In the genomic region with DNA sequence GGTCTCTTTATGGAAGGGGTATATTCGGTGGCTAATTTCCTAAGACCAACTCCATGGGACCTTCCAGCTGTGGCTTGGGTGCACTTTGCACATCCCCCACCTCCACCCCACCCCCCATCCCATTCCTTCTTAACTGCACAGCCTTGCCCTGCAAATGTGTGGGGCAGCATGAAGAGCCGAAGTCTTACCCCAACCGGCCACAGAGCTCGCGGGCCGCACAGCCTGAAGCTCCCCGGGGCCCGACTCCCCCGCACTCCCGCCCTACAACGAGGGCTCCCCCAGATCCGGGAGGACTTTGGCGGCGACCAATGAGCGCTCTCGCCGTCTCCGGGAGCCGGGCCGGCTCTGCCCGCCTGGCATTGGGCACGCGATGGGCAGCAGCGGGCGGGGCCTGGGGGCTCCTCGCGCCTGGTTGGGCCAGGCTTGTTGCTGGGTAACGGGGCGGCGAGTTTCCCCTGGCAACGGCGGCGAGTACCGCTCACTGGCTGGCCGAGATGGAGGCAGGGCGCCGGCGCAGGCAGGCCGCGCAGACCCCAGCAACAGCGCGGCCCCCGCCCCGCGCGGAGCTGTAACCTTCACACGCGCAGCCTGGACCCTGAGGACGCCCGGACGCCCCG, we compare ENCODE assay signal across 8 mouse cellular contexts. TPM values are rescaled to one million over a fixed set of nuclear protein-coding genes. Genes with fewer than 3 reads are reported as not detected.
A peak's percentile ranks its signal among the peaks of the same experiment; 100 is the strongest.
DNase-seq lines count a peak whose midpoint lies in the region; ATAC-seq and TF ChIP-seq lines count a peak whose summit lies in the region.

No protein-coding gene starts in this region.

- peak; percentile 80; the same call in 1 of the 2 replicates for TF ChIP-seq POLR2A in cerebellum, adult 2 months (IDR thresholded peaks at IDR 0.05; ENCODE audit: borderline replicate concordance, insufficient read depth, low read length)

- peak overlapping the region; percentile 91 for H3K27ac ChIP-seq in cerebellum, adult 2 months (ENCODE audit: insufficient read depth, low read length)
- no peak overlapping the region for H3K27ac ChIP-seq in lung, embryonic 15.5 days

- H3K27me3 ChIP-seq in E14TG2a.4 (ENCODE audit: insufficient read depth, low read length), result peaks cover 7% of the 10 kb centered on the region
- no peaks in the 10 kb centered on the region for H3K27me3 ChIP-seq in cerebellum, adult 2 months (ENCODE audit: control insufficient read depth, insufficient read depth, low read length)
- H3K27me3 ChIP-seq in lung, embryonic 15.5 days, result no peaks in the 10 kb centered on the region

- no peaks in the 10 kb centered on the region for H3K9me3 ChIP-seq in E14TG2a.4 (ENCODE audit: low read length)
- H3K9me3 ChIP-seq in lung, embryonic 15.5 days, result no peaks in the 10 kb centered on the region

- H3K36me3 ChIP-seq in E14TG2a.4 (ENCODE audit: insufficient read depth, low read length), result no peaks in the 10 kb centered on the region
- no peaks in the 10 kb centered on the region for H3K36me3 ChIP-seq in lung, embryonic 15.5 days

- H3K4me1 ChIP-seq in E14TG2a.4 (replicated peaks; ENCODE audit: low read depth, low read length), result peaks cover 46% of the 10 kb centered on the region
- peaks cover 18% of the 10 kb centered on the region for H3K4me1 ChIP-seq in cerebellum, adult 2 months (ENCODE audit: control insufficient read depth, insufficient read depth, low read length)
- H3K4me1 ChIP-seq in lung, embryonic 15.5 days, result peaks cover 31% of the 10 kb centered on the region

- H3K4me3 ChIP-seq in E14TG2a.4 (replicated peaks; ENCODE audit: low read length), result peak overlapping the region; percentile 76
- H3K4me3 ChIP-seq in cerebellum, adult 2 months (replicated peaks; ENCODE audit: insufficient read depth, low read depth, low read length), result peak overlapping the region; percentile 88
- peak overlapping the region; percentile 35 for H3K4me3 ChIP-seq in lung, embryonic 15.5 days

- under 1% methylated on average over 52 of the region's 52 CpGs for WGBS in cerebellum, adult 2 months
- under 1% methylated on average over 52 of the region's 52 CpGs for WGBS in lung, embryonic 15.5 days

- no peak overlapping the region for H3K9ac ChIP-seq in lung, embryonic 15.5 days

- peak; percentile 67 for ATAC-seq in lung, embryonic 15.5 days (ENCODE audit: borderline replicate concordance, extremely low read depth, low FRiP score, low TSS enrichment)

- TF ChIP-seq CTCF in E14TG2a.4 (conservative IDR thresholded peaks at IDR 0.05; ENCODE audit: low read length), result no peak
- TF ChIP-seq CTCF in cerebellum, adult 2 months (IDR thresholded peaks at IDR 0.05; ENCODE audit: borderline replicate concordance, insufficient read depth, low read depth, low read length), result no peak

- DNase-seq in cerebellum, adult 2 months, result peak; percentile 95 to 98
- peak; percentile 82 for DNase-seq in forelimb bud, embryonic 11.5 days (ENCODE audit: low read depth, low spot score)
- peak; percentile 88 for DNase-seq in heart, postnatal 4 days
- peak; percentile 96 for DNase-seq in layer of hippocampus, adult 9-11 months
- DNase-seq in ovary, adult 18-20 months (ENCODE audit: low spot score), result peak; percentile 90
- peak; percentile 51 to 71 for DNase-seq in thymus, adult 18-20 months

- H3K4me2 ChIP-seq in lung, embryonic 15.5 days, result peak overlapping the region; percentile 67

RNA-seq across cellular contexts. Expression of gene Bbc3, which starts 8.7 kb away (rescaled TPM):
- 17.0 and 20.3 TPM in 2 replicates for polyA plus RNA-seq in cerebellum, adult 2 months (2012; rRNA removed)
- 1 to 10 TPM; 7.0 to 9.0 TPM for total RNA-seq in heart, postnatal 4 days (2021)
- 10.3 and 12.0 TPM in 2 replicates for polyA plus RNA-seq in lung, embryonic 15.5 days (2015; fragmentation: Nextera tagmentation; extraction: Ambion mirVana)

RNA-seq across cellular contexts. Expression of gene Ccdc9, which starts 12.9 kb away (rescaled TPM):
- 81.1 and 91.1 TPM in 2 replicates for polyA plus RNA-seq in cerebellum, adult 2 months (2012; rRNA removed)
- total RNA-seq in heart, postnatal 4 days (2021), result 10 to 100 TPM; 39.4 to 43.1 TPM
- 22.4 and 23.0 TPM in 2 replicates for polyA plus RNA-seq in lung, embryonic 15.5 days (2015; fragmentation: Nextera tagmentation; extraction: Ambion mirVana)

RNA-seq across cellular contexts. Expression of gene Inafm1, which starts 26.1 kb away (rescaled TPM):
- 60.1 and 61.1 TPM in 2 replicates for polyA plus RNA-seq in cerebellum, adult 2 months (2012; rRNA removed)
- total RNA-seq in heart, postnatal 4 days (2021), result 10 to 100 TPM; 12.5 to 13.6 TPM
- polyA plus RNA-seq in lung, embryonic 15.5 days (2015; fragmentation: Nextera tagmentation; extraction: Ambion mirVana), result 14.7 and 16.4 TPM in 2 replicates

RNA-seq across cellular contexts. Expression of gene C5ar1, which starts 40.2 kb away (rescaled TPM):
- 0.75 and 0.95 TPM in 2 replicates for polyA plus RNA-seq in cerebellum, adult 2 months (2012; rRNA removed)
- 1 to 10 TPM; 1.8 to 1.9 TPM for total RNA-seq in heart, postnatal 4 days (2021)
- polyA plus RNA-seq in lung, embryonic 15.5 days (2015; fragmentation: Nextera tagmentation; extraction: Ambion mirVana), result 2.5 and 2.7 TPM in 2 replicates

RNA-seq across cellular contexts. Expression of gene C5ar2, which starts 55.6 kb away (rescaled TPM):
- 0.19 and 0.20 TPM in 2 replicates for polyA plus RNA-seq in cerebellum, adult 2 months (2012; rRNA removed)
- total RNA-seq in heart, postnatal 4 days (2021), result under 1 TPM; 0.45 to 0.50 TPM
- 0.18 and 0.36 TPM in 2 replicates for polyA plus RNA-seq in lung, embryonic 15.5 days (2015; fragmentation: Nextera tagmentation; extraction: Ambion mirVana)

Comparison
In these comparisons a context has a peak if more than half of its experiments do, and no peak if none do; other contexts are left out.
1. H3K4me3 ChIP-seq: peak in every context shown above with its lines; median percentile 88 in cerebellum, adult 2 months; 76 in E14TG2a.4; 35 in lung, embryonic 15.5 days.